Mouse (Mus musculus) megakaryocyte, embryonic 14.5 days (primary cell): ENCODE measurements at regions not wholly inside any gene's neighbourhood (a gene's known extent, or its start where the extent isn't known, plus 50 kb on each side); places are given as distances from the start of the nearest gene placed in this dataset.

Source experiments
- H3K27me3 ChIP-seq: replicated peaks from 2 replicates; pipeline ENCODE3; 2012; ENCODE audit warnings: inconsistent platforms
- H3K36me3 ChIP-seq: replicated peaks from 2 replicates; pipeline ENCODE3; 2012; ENCODE audit warnings: low read length, inconsistent platforms, mixed read lengths
- H3K4me1 ChIP-seq: 2 replicates; pipeline ENCODE4 v1.6.1; 2012; ENCODE audit warnings: inconsistent platforms
- H3K4me3 ChIP-seq: replicated peaks from 2 replicates; pipeline ENCODE3; 2012; ENCODE audit warnings: moderate library complexity, mild to moderate bottlenecking, inconsistent platforms
- H3K9me3 ChIP-seq: 2 replicates; pipeline ENCODE4 v1.6.1; 2012; ENCODE audit warnings: inconsistent platforms
- FLI1 ChIP-seq: IDR thresholded peaks from 2 replicates; pipeline ENCODE4 v1.6.1; 2012; ENCODE audit warnings: low read length, inconsistent platforms, mixed read lengths
- GATA1 ChIP-seq: IDR thresholded peaks from 3 replicates; pipeline ENCODE4 v1.6.1; 2012; ENCODE audit warnings: mixed read lengths, low read length, inconsistent platforms, borderline replicate concordance

DNA sequence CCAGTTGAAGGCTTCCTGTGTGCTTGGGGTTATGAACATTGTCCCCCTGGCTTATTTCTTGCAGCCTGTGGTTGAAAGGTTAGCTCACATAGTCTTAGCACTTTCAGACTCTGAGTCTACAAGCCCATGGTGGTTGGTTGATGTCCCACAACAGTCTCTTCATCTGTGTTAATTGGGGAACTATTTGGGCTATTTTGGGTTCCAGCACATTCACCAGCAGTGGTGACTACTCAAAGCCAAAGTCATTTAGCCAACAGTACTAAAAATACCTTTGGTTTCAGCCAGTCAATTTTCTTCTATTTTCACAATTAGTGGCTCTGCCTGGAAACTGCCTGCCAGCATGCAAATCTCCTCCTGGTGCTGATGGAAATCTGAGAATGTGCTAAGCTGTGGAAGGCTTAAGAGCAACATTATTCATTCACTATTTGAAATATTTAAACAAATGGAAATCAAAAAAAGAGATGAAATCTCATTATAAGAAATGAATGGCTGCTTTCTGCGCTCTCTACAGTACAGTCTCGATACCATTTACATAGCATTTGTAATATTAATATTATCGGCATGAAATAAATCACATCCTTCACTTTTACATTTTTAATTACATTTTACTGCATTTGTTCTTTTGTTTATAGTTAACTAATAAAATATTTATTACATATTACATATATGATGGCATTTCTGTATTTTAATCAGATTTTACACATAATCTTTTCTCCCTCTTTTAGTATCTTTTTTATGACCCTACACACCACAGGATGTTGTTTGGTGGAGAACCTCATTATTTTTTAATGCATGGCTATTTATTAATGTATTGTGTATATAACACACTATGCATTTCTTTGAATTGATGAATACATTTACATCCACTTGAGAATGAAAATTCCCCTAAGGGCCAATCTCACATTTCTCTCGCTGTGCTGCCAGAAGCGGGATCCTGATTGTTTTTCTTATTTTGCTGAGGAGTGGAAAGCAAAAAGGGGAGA, 1023.5 kb downstream of the Car8 start:
- Histone ChIP-seq H3K4me3 (no peak overlapping the region), H3K27me3 (no peaks in the 10 kb centered on the region), H3K4me1 (peaks cover 23% of the 10 kb centered on the region)

DNA sequence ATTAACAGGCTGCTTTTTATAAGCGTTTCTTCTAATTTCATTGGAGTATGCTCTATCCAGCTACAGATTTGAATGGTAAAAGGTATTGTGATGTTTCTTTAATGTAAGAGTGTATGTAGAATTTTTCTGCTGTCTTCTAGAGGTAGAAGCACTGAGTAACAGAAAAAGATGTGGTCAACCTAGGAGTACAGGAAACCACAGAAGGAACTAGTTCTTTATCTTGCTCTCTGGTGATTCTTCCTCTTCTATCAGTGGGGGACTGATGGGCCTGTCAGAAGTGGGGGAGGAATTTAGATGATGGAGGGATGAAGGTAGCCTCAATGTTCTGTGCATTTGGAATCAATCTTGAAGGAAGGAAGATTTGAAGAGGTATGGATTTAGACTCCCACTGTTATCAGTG, 1031.9 kb downstream of the Car8 start:
- no peaks in the 10 kb centered on the region; the same call in 1 of the 2 replicates for H3K9me3 ChIP-seq
- no peak overlapping the region for H3K4me3 ChIP-seq
- TF ChIP-seq FLI1 (no peak), GATA1 (no peak)
- H3K36me3 ChIP-seq: no peaks in the 10 kb centered on the region
- no peaks in the 10 kb centered on the region for H3K27me3 ChIP-seq
- peaks cover 17% of the 10 kb centered on the region for H3K4me1 ChIP-seq

More for the DNA sequence above, 1023.5 kb downstream of the Car8 start:
- no peaks in the 10 kb centered on the region; the same call in 1 of the 2 replicates for H3K9me3 ChIP-seq
- no peaks in the 10 kb centered on the region for H3K36me3 ChIP-seq
- TF ChIP-seq GATA1 (no peak), FLI1 (no peak)

DNA sequence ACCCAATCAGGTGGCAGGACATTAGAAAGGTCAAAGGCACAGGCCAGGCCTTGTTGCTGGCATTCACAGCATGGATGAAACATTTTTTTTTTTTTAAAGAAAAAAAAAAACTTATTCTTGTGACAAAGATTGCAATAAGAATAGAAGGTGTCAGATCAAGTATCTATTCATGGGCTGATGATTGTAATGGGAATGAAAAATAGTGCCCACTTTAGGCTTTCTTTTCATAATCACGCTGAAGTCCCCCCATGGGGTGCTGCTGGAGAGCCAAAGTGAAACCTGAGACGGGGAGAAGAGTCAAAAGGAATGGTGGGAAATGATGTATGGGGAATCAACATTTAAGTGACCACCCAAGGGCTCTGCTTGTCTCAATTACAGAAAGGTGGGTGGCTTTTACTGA, 1037.0 kb downstream of the Car8 start:
- no peaks in the 10 kb centered on the region for H3K27me3 ChIP-seq
- H3K4me1 ChIP-seq: peaks cover 15% of the 10 kb centered on the region
- H3K36me3 ChIP-seq: no peaks in the 10 kb centered on the region
- H3K9me3 ChIP-seq: no peaks in the 10 kb centered on the region
- no peak overlapping the region for H3K4me3 ChIP-seq
- TF ChIP-seq FLI1 (no peak), GATA1 (no peak)

DNA sequence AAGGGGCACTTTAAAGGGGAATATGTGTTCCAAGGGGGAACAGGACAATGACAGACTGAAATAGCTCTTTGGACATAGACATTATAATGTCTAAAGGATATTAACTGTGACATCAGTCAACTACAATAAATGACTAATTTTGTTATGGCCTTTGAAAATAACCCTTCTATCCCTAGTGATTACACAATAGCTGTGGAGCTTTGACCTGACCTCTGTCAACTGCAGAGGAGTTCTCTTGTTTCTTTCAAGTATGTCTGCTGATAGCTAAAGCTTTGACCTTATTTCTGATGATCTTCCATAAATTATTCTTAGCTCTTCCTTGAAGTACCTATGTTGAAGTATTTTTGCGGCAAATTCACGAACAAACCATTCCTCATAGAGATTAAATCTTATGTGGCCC, 1038.9 kb downstream of the Car8 start:
- no peak for TF ChIP-seq FLI1
- Histone ChIP-seq H3K4me1 (peaks cover 9% of the 10 kb centered on the region; the same call in 1 of the 2 replicates), H3K9me3 (no peaks in the 10 kb centered on the region), H3K4me3 (no peak overlapping the region), H3K27me3 (no peaks in the 10 kb centered on the region), H3K36me3 (no peaks in the 10 kb centered on the region)

DNA sequence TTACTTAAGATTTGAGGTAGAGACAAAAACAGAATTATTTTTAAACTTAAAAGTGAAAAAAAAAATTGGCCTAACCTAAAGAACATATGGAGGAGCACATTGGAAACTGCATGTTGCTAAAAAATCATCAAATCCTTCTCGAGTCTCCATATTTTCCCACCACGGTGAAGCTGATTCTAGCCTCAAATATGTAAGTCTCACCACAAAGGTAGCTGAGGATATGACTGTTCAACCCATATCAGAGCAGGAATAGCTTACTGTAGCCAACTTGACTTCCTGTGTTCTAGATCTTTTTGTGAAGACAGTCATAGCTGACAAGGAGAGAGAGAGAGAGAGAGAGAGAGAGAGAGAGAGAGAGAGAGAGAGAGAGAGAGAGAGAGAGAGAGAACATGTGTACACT, 1039.8 kb downstream of the Car8 start:
- Histone ChIP-seq H3K36me3 (no peaks in the 10 kb centered on the region), H3K4me3 (no peak overlapping the region), H3K4me1 (peaks cover 9% of the 10 kb centered on the region; the same call in 1 of the 2 replicates), H3K9me3 (no peaks in the 10 kb centered on the region), H3K27me3 (no peaks in the 10 kb centered on the region)
- TF ChIP-seq GATA1 (no peak), FLI1 (no peak)

DNA sequence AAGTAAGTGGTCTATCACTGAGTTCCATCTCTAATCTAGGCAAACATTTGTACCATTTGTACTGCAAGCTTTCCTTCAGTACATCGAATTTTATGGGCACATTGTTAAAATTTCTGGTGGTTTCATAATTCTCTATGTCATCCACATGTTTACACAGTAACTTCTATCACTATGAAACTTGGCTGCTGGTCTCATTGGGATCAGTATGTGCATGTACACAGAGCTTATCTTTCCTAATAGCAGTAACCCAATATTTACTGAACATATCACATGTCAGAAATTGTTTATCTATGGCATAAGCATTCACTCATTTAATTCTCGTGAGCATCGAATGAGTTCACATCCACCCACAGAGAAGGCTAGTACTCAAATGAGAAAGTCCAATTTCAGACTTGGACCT, 1042.3 kb downstream of the Car8 start:
- Histone ChIP-seq H3K27me3 (no peaks in the 10 kb centered on the region), H3K36me3 (no peaks in the 10 kb centered on the region), H3K4me1 (peaks cover 9% of the 10 kb centered on the region; the same call in 1 of the 2 replicates), H3K9me3 (no peaks in the 10 kb centered on the region), H3K4me3 (no peak overlapping the region)
- TF ChIP-seq GATA1 (no peak), FLI1 (no peak)

DNA sequence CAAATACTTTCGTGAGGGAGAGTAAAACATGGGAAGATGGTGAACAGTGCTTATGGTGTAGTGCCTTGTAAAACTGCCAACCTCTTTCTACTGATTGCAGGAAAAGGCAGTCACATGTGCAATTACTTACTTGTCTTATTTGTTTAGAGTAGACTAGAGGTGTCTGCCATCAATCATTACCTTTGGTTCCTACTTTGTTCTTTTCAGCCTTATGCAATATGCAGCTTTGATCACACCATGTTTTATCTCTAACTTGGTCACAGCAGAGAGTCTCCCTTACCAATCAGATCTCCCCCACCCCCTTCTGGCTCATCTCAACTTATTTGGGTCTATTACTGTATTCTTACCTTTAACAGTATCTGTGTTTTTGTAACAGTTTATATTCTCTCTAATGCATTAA, 1043.2 kb downstream of the Car8 start:
- Histone ChIP-seq H3K9me3 (no peaks in the 10 kb centered on the region), H3K27me3 (no peaks in the 10 kb centered on the region), H3K4me3 (no peak overlapping the region), H3K4me1 (peaks cover 9% of the 10 kb centered on the region; the same call in 1 of the 2 replicates), H3K36me3 (no peaks in the 10 kb centered on the region)
- TF ChIP-seq GATA1: no peak
- no peak for TF ChIP-seq FLI1

DNA sequence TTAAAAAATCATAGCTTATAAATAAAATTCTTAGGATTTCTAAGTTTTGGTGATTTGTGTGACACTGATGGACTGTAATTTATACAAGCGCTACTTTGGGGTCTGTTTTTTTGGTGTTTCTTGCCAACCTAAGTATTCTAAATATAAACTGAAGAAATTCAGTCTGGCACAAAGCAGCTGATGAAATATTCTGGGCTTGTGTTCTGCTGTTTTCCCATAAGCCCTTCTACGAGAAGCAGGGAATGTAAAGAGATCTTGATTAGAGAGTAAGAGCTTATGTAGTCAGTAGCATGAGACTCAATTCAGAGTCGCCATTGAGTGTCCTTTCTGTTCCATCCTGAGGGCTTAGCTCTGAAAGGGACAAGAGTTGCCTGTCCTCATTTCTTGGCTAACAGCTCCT, 1046.9 kb downstream of the Car8 start:
- H3K9me3 ChIP-seq: no peaks in the 10 kb centered on the region
- no peak for TF ChIP-seq FLI1
- no peak for TF ChIP-seq GATA1
- H3K27me3 ChIP-seq: no peaks in the 10 kb centered on the region
- no peaks in the 10 kb centered on the region for H3K4me1 ChIP-seq
- no peaks in the 10 kb centered on the region for H3K36me3 ChIP-seq
- H3K4me3 ChIP-seq: no peak overlapping the region

DNA sequence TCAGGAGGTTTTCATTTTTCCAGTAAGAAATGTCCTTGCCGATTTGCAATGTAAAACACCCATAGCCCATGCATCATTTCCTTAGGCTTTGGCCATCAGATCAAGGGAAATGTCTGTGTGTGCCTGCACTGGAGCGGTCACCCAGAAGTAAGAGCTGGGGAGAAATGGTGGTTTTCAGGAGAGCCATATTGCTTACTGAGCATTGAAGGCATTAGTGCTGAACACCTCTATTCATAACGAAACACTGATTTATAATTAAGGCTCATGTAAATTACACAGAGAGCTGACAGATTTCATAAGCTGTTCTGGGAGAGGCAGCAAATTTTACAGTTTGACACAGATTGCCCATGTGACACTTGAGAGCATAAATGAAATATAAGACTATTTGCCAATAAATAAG, 1047.6 kb downstream of the Car8 start:
- no peak overlapping the region for H3K4me3 ChIP-seq
- no peaks in the 10 kb centered on the region for H3K27me3 ChIP-seq
- no peaks in the 10 kb centered on the region for H3K4me1 ChIP-seq
- TF ChIP-seq FLI1 (no peak), GATA1 (no peak)
- no peaks in the 10 kb centered on the region for H3K9me3 ChIP-seq
- no peaks in the 10 kb centered on the region for H3K36me3 ChIP-seq

DNA sequence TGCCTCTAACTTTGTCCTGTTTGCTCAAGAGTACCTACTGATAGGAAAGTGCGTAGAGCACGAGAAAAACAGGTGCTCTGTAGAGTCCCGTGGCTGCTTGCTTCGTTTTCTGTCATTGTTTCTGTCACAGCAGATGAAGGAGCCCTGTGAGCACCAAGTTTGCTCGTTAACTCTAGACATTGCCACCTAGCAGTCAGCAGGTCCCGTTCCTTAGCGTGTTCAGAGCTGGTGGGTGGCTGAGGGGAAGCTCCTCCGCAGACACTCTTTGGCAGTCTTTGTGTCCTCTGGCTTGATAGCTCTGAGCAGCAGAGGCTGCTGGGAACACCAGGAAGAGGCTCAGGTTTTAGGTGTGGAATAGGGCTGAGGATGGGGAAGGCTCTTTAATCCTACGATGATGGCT, 1063.8 kb downstream of the Car8 start:
- Histone ChIP-seq H3K4me1 (peaks cover 7% of the 10 kb centered on the region), H3K36me3 (no peaks in the 10 kb centered on the region), H3K4me3 (no peak overlapping the region), H3K9me3 (peaks cover 6% of the 10 kb centered on the region; the same call in 1 of the 2 replicates), H3K27me3 (no peaks in the 10 kb centered on the region)
- TF ChIP-seq GATA1: no peak
- no peak for TF ChIP-seq FLI1
